27 mouse cellular contexts compared by ENCODE assay signal in genomic region chr16:78096571-78096970, GRCm38 (mm10).
A peak's percentile ranks its signal among the peaks of the same experiment; 100 is the strongest.
DNase-seq lines count a peak whose midpoint lies in the region; ATAC-seq and TF ChIP-seq lines count a peak whose summit lies in the region.
"Had no signal": no experiment of that assay in that cellular context is flagged by ENCODE, and none has a peak within 500 bp of the region (broad histone marks: within the 10 kb centered on the region; RNA-seq: fewer than 3 reads in every experiment).

No protein-coding gene starts in this region.

- no peaks in the 10 kb centered on the region for H3K4me1 ChIP-seq in liver, adult 2 months (ENCODE audit: control insufficient read depth, insufficient read depth, low read length)
- no peaks in the 10 kb centered on the region for H3K4me1 ChIP-seq in liver, postnatal 0 days (ENCODE audit: insufficient read depth)
- H3K4me1 ChIP-seq: stomach, embryonic 15.5 days had no signal

- no peak overlapping the region for H3K4me3 ChIP-seq in gastrocnemius, adult 2 months
- no peak overlapping the region for H3K4me3 ChIP-seq in liver, adult 2 months (ENCODE audit: insufficient read depth, low read depth, low read length)
- no peak overlapping the region for H3K4me3 ChIP-seq in liver, postnatal 0 days (ENCODE audit: low read depth, low read length)
- H3K4me3 ChIP-seq: embryonic facial prominence, embryonic 12.5 days; hindbrain, embryonic 10.5 days; kidney, embryonic 15.5 days; myocyte; stomach, embryonic 15.5 days had no signal

- peak; percentile 33; the same call in 1 of the 2 replicates for TF ChIP-seq CTCF in gastrocnemius, adult 2 months (IDR thresholded peaks at IDR 0.05)
- no peak for TF ChIP-seq CTCF in liver, adult 2 months (IDR thresholded peaks at IDR 0.05; ENCODE audit: low read depth, low read length)
- TF ChIP-seq CTCF in liver, postnatal 0 days (IDR thresholded peaks at IDR 0.05; ENCODE audit: low read depth) = no peak; the same call in 1 of the 2 replicates

- DNase-seq in gastrocnemius, adult 2 months = no peak
- no peak for DNase-seq in gastrocnemius, adult 8-10 months (ENCODE audit: low spot score in 2 of 2)
- DNase-seq in liver, adult 2 months (ENCODE audit: extremely low read depth, low read depth, low spot score) = peak; percentile 1
- no peak for DNase-seq in liver, postnatal 0 days
- DNase-seq in ES-CJ7 (ENCODE audit: low read depth, low spot score) (peak; percentile 49), ZHBTc4 (ENCODE audit: low read depth, low spot score) (peak; percentile 26)
- no peak for DNase-seq in c-Kit-positive CD71-positive TER-119-positive erythroid progenitor cells, embryonic 14.5 days (ENCODE audit: low spot score)
- DNase-seq in cerebellum, adult 9-11 months = no peak
- DNase-seq: adrenal gland, adult 2 months; cerebellum, adult 18-20 months; cerebellum, postnatal 25 days; gastrocnemius, postnatal 10 days; kidney, adult 11 months; lung, adult 2 months; lung, postnatal 4 days; midbrain, embryonic 14.5 days; right cerebral cortex, adult 18-20 months; right cerebral cortex, postnatal 4 days had no signal

- no peak for TF ChIP-seq EP300 in liver, postnatal 0 days (IDR thresholded peaks at IDR 0.05; ENCODE audit: low read depth)

- 47% methylated on average over 1 of the region's 1 CpGs for WGBS in liver, adult 2 months
- 41% methylated on average over 1 of the region's 1 CpGs for WGBS in liver, postnatal 0 days (ENCODE audit: insufficient replicate concordance)

- no peaks in the 10 kb centered on the region for H3K36me3 ChIP-seq in liver, adult 2 months (ENCODE audit: control insufficient read depth, insufficient read depth, low read length)
- H3K36me3 ChIP-seq in liver, postnatal 0 days (replicated peaks; ENCODE audit: insufficient read depth, low read length) = no peaks in the 10 kb centered on the region
- H3K36me3 ChIP-seq: embryonic facial prominence, embryonic 12.5 days; hindbrain, embryonic 10.5 days; kidney, embryonic 15.5 days; stomach, embryonic 15.5 days had no signal

- H3K9ac ChIP-seq in liver, adult 2 months (ENCODE audit: low read depth, low read length) = no peak overlapping the region
- no peak overlapping the region for H3K9ac ChIP-seq in liver, postnatal 0 days (replicated peaks)
- H3K9ac ChIP-seq: embryonic facial prominence, embryonic 12.5 days; kidney, embryonic 15.5 days; stomach, embryonic 15.5 days had no signal

- no peak overlapping the region for H3K27ac ChIP-seq in gastrocnemius, adult 2 months
- H3K27ac ChIP-seq in liver, adult 2 months (replicated peaks; ENCODE audit: insufficient read depth, low read depth, low read length) = no peak overlapping the region
- no peak overlapping the region for H3K27ac ChIP-seq in liver, postnatal 0 days (ENCODE audit: low read depth)
- H3K27ac ChIP-seq: embryonic facial prominence, embryonic 12.5 days; hindbrain, embryonic 10.5 days; hindbrain, postnatal 0 days; kidney, embryonic 15.5 days; stomach, embryonic 15.5 days had no signal

- ATAC-seq in liver, postnatal 0 days = no peak
- ATAC-seq: CD4-positive, CD25-positive, alpha-beta regulatory T cell, adult 4 months; hindbrain, postnatal 0 days had no signal

- intact Hi-C loops in gastrocnemius, adult 2 months (cut with DNase I) = no loop called here

- no peaks in the 10 kb centered on the region for H3K79me2 ChIP-seq in liver, adult 2 months (ENCODE audit: control insufficient read depth, insufficient read depth, low read length)

- no peak for TF ChIP-seq POLR2A in liver, adult 2 months (IDR thresholded peaks at IDR 0.05; ENCODE audit: extremely low read depth, insufficient read depth, low read length)

- no peaks in the 10 kb centered on the region for H3K9me3 ChIP-seq in liver, postnatal 0 days (ENCODE audit: low read length)
- H3K9me3 ChIP-seq: embryonic facial prominence, embryonic 12.5 days; hindbrain, embryonic 10.5 days; kidney, embryonic 15.5 days; stomach, embryonic 15.5 days had no signal

- no peaks in the 10 kb centered on the region for H3K27me3 ChIP-seq in liver, adult 2 months (ENCODE audit: control insufficient read depth, insufficient read depth, low read length)
- H3K27me3 ChIP-seq in liver, postnatal 0 days (ENCODE audit: insufficient read depth, low read length) = no peaks in the 10 kb centered on the region
- H3K27me3 ChIP-seq: embryonic facial prominence, embryonic 12.5 days; kidney, embryonic 15.5 days; stomach, embryonic 15.5 days had no signal

- H3K4me2 ChIP-seq in liver, postnatal 0 days (ENCODE audit: low read depth, low read length) = no peak overlapping the region
- H3K4me2 ChIP-seq: embryonic facial prominence, embryonic 12.5 days; heart, embryonic 11.5 days; kidney, embryonic 15.5 days; liver, embryonic 11.5 days; stomach, embryonic 15.5 days had no signal

Comparison
In these comparisons a context has a peak if more than half of its experiments do, and no peak if none do; other contexts are left out.
1. DNase-seq: peak in liver, adult 2 months (single experiment), ES-CJ7 (single experiment) and ZHBTc4 (single experiment); none in gastrocnemius, adult 2 months (single experiment), gastrocnemius, adult 8-10 months (0 of 2), liver, postnatal 0 days (single experiment), c-Kit-positive CD71-positive TER-119-positive erythroid progenitor cells, embryonic 14.5 days (single experiment) and cerebellum, adult 9-11 months (single experiment).